Mouse (Mus musculus) neural tube, postnatal 0 days (tissue): ENCODE data around the gene Pde5a. TPM values are rescaled to one million over a fixed set of nuclear protein-coding genes. Genes with fewer than 3 reads are reported as not detected.

ENCODE experiments used
- polyA plus RNA-seq: library from polyadenylated mRNA; unstranded; fragments of >200 nt; fragmentation: Nextera tagmentation; extraction: Ambion mirVana; gene quantifications from 2 replicates; pipeline ENCODE4 v1.2.1, GENCODE M21; 2015

The Pde5a gene
- polyA plus RNA-seq, result 1.5 and 2.3 TPM in 2 replicates

GRCm38 (mm10) chr3:122728852-122729600 lies at the start of gene Pde5a:
TSS of gene Pde5a (plus strand) at chr3:122728947.

GRCm38 (mm10) chr3:122894772-122895171 lies 166.0 kb downstream of the Pde5a start, which contains the start of gene Fabp2:
TSS of gene Fabp2 (plus strand) at chr3:122895072.

Other genes starting within 250 kb of the Pde5a start
- 96.7 and 106 TPM in 2 replicates for gene Fnbp1l, start 109.2 kb upstream of the Pde5a start, polyA plus RNA-seq
- not detected in 2 replicates for gene Fabp2, start 166.1 kb downstream of the Pde5a start, polyA plus RNA-seq
- gene Gm10959, start 190.4 kb downstream of the Pde5a start, polyA plus RNA-seq, result not detected in 2 replicates
- gene 1810037I17Rik, start 195.3 kb downstream of the Pde5a start, polyA plus RNA-seq, result 128 and 145 TPM in 2 replicates